Mouse (Mus musculus): ENCODE data around the gene Zfp872.

DNA sequence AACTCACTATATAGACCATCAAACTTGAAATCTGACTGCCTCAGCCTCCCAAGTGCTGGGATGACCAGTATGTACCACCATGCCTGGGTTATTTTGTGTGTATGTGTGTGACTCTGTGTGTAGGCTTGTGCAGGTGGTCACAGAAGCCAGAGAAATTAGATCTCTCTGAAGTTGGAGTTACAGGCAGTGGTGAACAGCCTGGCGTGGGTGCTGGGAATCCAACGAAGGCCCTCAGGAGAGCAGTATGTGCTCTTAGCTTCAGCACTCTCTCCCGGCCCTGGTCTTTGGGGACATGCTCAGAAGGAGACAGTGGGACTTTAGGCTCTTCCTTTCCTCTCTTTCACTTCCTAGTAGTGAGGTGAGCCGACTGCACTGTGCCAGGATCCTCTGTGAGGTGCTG lies 15.6 kb upstream of the Zfp872 start:
- TF ChIP-seq CTCF (IDR thresholded peaks at IDR 0.05 in 2 of 3, conservative IDR thresholded peaks at IDR 0.05 in 1 of 3; ENCODE audit: control insufficient read depth in 1 of 3, insufficient read depth in 1 of 3, low read depth in 2 of 3, low read length in 3 of 3, poor library complexity in 1 of 3, severe bottlenecking in 1 of 3) = no peak
- TF ChIP-seq POLR2A (IDR thresholded peaks at IDR 0.05; ENCODE audit: control insufficient read depth in 1 of 2, insufficient read depth in 1 of 2, low read depth in 1 of 2, low read length in 2 of 2, poor library complexity in 1 of 2) = no peak
- TF ChIP-seq SMC3 (IDR thresholded peaks at IDR 0.05; ENCODE audit: low read depth, low read length) = no peak
- TF ChIP-seq POLR2AphosphoS5 (IDR thresholded peaks at IDR 0.05; ENCODE audit: borderline replicate concordance, low read depth, low read length) = no peak
- TF ChIP-seq ETS1 (IDR thresholded peaks at IDR 0.05; ENCODE audit: low read depth, low read length) = no peak
- no peak for TF ChIP-seq ZC3H11A (IDR thresholded peaks at IDR 0.05; ENCODE audit: low read depth, low read length)
- no peak for TF ChIP-seq EP300 (IDR thresholded peaks at IDR 0.05; ENCODE audit: low read depth in 1 of 2, low read length in 2 of 2)
